ENCODE assay signal across 7 mouse cellular contexts in the genomic region with DNA sequence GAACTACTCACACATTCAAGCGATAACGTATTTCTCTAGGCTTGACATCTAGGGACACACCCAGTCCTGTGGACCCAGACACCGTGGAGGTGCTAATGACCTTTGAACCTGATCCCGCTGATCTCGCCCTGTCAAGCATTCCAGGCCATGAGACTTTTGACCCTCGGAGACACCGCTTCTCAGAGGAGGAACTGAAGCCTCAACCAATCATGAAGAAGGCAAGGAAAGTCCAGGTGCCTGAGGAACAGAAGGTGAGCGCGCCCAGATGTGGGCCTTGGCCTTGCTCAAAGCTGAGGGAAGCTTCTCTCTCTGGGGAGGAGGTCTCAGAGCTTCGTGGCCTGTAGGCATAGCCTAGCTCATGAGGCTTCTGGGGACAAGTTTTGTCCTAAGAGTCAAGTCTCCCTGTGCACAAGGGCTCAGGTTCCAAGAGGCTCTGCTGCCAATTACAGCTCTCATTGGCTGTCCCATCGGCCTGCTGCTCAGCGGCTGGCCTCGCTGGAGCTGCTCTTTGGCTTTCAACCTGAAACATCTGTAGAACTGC. TPM values are rescaled to one million over a fixed set of nuclear protein-coding genes. Genes with fewer than 3 reads are reported as not detected.
A peak's percentile ranks its signal among the peaks of the same experiment; 100 is the strongest.
DNase-seq lines count a peak whose midpoint lies in the region; ATAC-seq and TF ChIP-seq lines count a peak whose summit lies in the region.

No protein-coding gene starts in this region.

- WGBS in intestine, postnatal 0 days, result 16% methylated on average over 13 of the region's 13 CpGs

- peak; percentile 56 for DNase-seq in ZHBTc4 (ENCODE audit: low read depth, low spot score)
- peak; percentile 76 for DNase-seq in gastrocnemius, postnatal 14 days
- no peak for DNase-seq in retina, postnatal 1 day
- no peak for DNase-seq in right cerebral cortex, postnatal 4 days

- no peaks in the 10 kb centered on the region for H3K27me3 ChIP-seq in ES-Bruce4 (ENCODE audit: control insufficient read depth, insufficient read depth, low read length, poor library complexity, severe bottlenecking)
- no peaks in the 10 kb centered on the region for H3K27me3 ChIP-seq in intestine, postnatal 0 days (replicated peaks; ENCODE audit: control insufficient read depth, insufficient read depth, low read length)

- intact Hi-C loops in gastrocnemius, postnatal 14 days (cut with DNase I; ENCODE audit: low total_unique reads), result no loop called here

- peak; percentile 53 for ATAC-seq in intestine, postnatal 0 days
- 0 out of 2 replicates have a peak, but pooled peaks have one; percentile 3 for ATAC-seq in megakaryocyte, adult 5-6 weeks (ENCODE audit: poor library complexity, severe bottlenecking)

- peaks cover 10% of the 10 kb centered on the region for H3K4me1 ChIP-seq in ES-Bruce4 (ENCODE audit: control insufficient read depth, insufficient read depth, low read length)
- H3K4me1 ChIP-seq in intestine, postnatal 0 days (replicated peaks; ENCODE audit: control insufficient read depth, insufficient read depth, low read length), result peaks cover 31% of the 10 kb centered on the region

- peak overlapping the region; percentile 68; the same call in 1 of the 2 replicates for H3K27ac ChIP-seq in ES-Bruce4 (ENCODE audit: insufficient read depth, low read length)
- peak overlapping the region; percentile 98 for H3K27ac ChIP-seq in intestine, postnatal 0 days (ENCODE audit: low read depth, low read length)

- peak overlapping the region; percentile 95 for H3K4me2 ChIP-seq in intestine, postnatal 0 days (replicated peaks; ENCODE audit: low read depth)

- H3K9ac ChIP-seq in ES-Bruce4 (ENCODE audit: low read depth, poor library complexity, severe bottlenecking), result peak overlapping the region; percentile 86
- H3K9ac ChIP-seq in intestine, postnatal 0 days (ENCODE audit: low read depth, low read length), result peak overlapping the region; percentile 84

- H3K9me3 ChIP-seq in ES-Bruce4 (replicated peaks; ENCODE audit: control insufficient read depth, insufficient read depth, low read length, poor library complexity, severe bottlenecking), result no peaks in the 10 kb centered on the region
- no peaks in the 10 kb centered on the region for H3K9me3 ChIP-seq in intestine, postnatal 0 days (ENCODE audit: control insufficient read depth)

- no peak for TF ChIP-seq POLR2A in ES-Bruce4 (IDR thresholded peaks at IDR 0.05; ENCODE audit: insufficient read depth, low read length)

- peaks cover 5% of the 10 kb centered on the region; the same call in 1 of the 2 replicates for H3K36me3 ChIP-seq in ES-Bruce4 (ENCODE audit: control insufficient read depth, insufficient read depth, low read length, poor library complexity, severe bottlenecking)
- H3K36me3 ChIP-seq in intestine, postnatal 0 days (ENCODE audit: control insufficient read depth, insufficient read depth), result peaks cover 29% of the 10 kb centered on the region; the same call in 1 of the 2 replicates

- H3K4me3 ChIP-seq in ES-Bruce4 (ENCODE audit: low read depth, low read length), result no peak overlapping the region
- peak overlapping the region; percentile 56; the same call in 1 of the 2 replicates for H3K4me3 ChIP-seq in intestine, postnatal 0 days (ENCODE audit: low read depth, low read length)

- TF ChIP-seq EP300 in ES-Bruce4 (IDR thresholded peaks at IDR 0.05; ENCODE audit: insufficient read depth, low read depth, low read length), result no peak

- no peak for TF ChIP-seq CTCF in ES-Bruce4 (IDR thresholded peaks at IDR 0.05; ENCODE audit: low read depth, low read length)
- no peak for TF ChIP-seq CTCF in intestine, postnatal 0 days (IDR thresholded peaks at IDR 0.05; ENCODE audit: low read depth)

RNA-seq across cellular contexts. Expression of gene Dbp, which starts 3.4 kb away (rescaled TPM):
- polyA plus RNA-seq in ES-Bruce4 (2011; ENCODE audit: insufficient read depth, insufficient read length, low read depth, missing spikeins), result 6.7 and 6.9 TPM in 2 replicates
- 10 to 100 TPM; 20.6 to 32.8 TPM for total RNA-seq in gastrocnemius, postnatal 14 days (2021)
- 6.9 and 8.6 TPM in 2 replicates for polyA plus RNA-seq in intestine, postnatal 0 days (2015; fragmentation: Nextera tagmentation; extraction: Ambion mirVana)
- 3.3 and 4.1 TPM in 2 replicates for total RNA-seq in megakaryocyte, adult 5-6 weeks (2015)
- 3.9 and 5.9 TPM in 2 replicates for total RNA-seq in megakaryocyte, adult 5-6 weeks (2017)

RNA-seq across cellular contexts. Expression of gene Rpl18, which starts 7.0 kb away (rescaled TPM):
- 1,593 and 1,677 TPM in 2 replicates for polyA plus RNA-seq in ES-Bruce4 (2011; ENCODE audit: insufficient read depth, insufficient read length, low read depth, missing spikeins)
- total RNA-seq in gastrocnemius, postnatal 14 days (2021), result 100 to 1,000 TPM; 607 to 662 TPM
- 708 and 740 TPM in 2 replicates for polyA plus RNA-seq in intestine, postnatal 0 days (2015; fragmentation: Nextera tagmentation; extraction: Ambion mirVana)
- total RNA-seq in megakaryocyte, adult 5-6 weeks (2015), result 1,249 and 1,272 TPM in 2 replicates
- total RNA-seq in megakaryocyte, adult 5-6 weeks (2017), result 1,058 and 1,261 TPM in 2 replicates

RNA-seq across cellular contexts. Expression of gene Car11, which starts 8.6 kb away (rescaled TPM):
- polyA plus RNA-seq in ES-Bruce4 (2011; ENCODE audit: insufficient read depth, insufficient read length, low read depth, missing spikeins), result 6.0 and 9.7 TPM in 2 replicates
- 1 to 10 TPM; 4.5 to 4.6 TPM for total RNA-seq in gastrocnemius, postnatal 14 days (2021)
- polyA plus RNA-seq in intestine, postnatal 0 days (2015; fragmentation: Nextera tagmentation; extraction: Ambion mirVana), result 2.1 and 2.7 TPM in 2 replicates
- not detected in 2 replicates for total RNA-seq in megakaryocyte, adult 5-6 weeks (2015)
- not detected in 2 replicates for total RNA-seq in megakaryocyte, adult 5-6 weeks (2017)

RNA-seq across cellular contexts. Expression of gene Sphk2, which starts 9.5 kb away (rescaled TPM):
- 10.4 and 11.1 TPM in 2 replicates for polyA plus RNA-seq in ES-Bruce4 (2011; ENCODE audit: insufficient read depth, insufficient read length, low read depth, missing spikeins)
- total RNA-seq in gastrocnemius, postnatal 14 days (2021), result 10 to 100 TPM; 12.0 to 13.2 TPM
- polyA plus RNA-seq in intestine, postnatal 0 days (2015; fragmentation: Nextera tagmentation; extraction: Ambion mirVana), result 55.1 and 55.9 TPM in 2 replicates
- 14.6 and 21.2 TPM in 2 replicates for total RNA-seq in megakaryocyte, adult 5-6 weeks (2015)
- total RNA-seq in megakaryocyte, adult 5-6 weeks (2017), result 13.7 and 15.7 TPM in 2 replicates

RNA-seq across cellular contexts. Expression of gene Fam83e, which starts 12.7 kb away (rescaled TPM):
- polyA plus RNA-seq in ES-Bruce4 (2011; ENCODE audit: insufficient read depth, insufficient read length, low read depth, missing spikeins), result 0.85 and 1.4 TPM in 2 replicates
- total RNA-seq in gastrocnemius, postnatal 14 days (2021), result under 1 TPM; 0.16 TPM
- polyA plus RNA-seq in intestine, postnatal 0 days (2015; fragmentation: Nextera tagmentation; extraction: Ambion mirVana), result 16.6 and 16.7 TPM in 2 replicates
- 0.18 and 0.29 TPM in 2 replicates for total RNA-seq in megakaryocyte, adult 5-6 weeks (2015)
- total RNA-seq in megakaryocyte, adult 5-6 weeks (2017), result 0.12 and 0.22 TPM in 2 replicates

Comparison
In these comparisons a context has a peak if more than half of its experiments do, and no peak if none do; other contexts are left out.
1. DNase-seq: peak in ZHBTc4 (single experiment) and gastrocnemius, postnatal 14 days (single experiment); none in retina, postnatal 1 day (single experiment) and right cerebral cortex, postnatal 4 days (single experiment).
2. RNA of gene Car11, which starts 8.6 kb away (total RNA-seq): 4.5 to 4.6 TPM in gastrocnemius, postnatal 14 days; not detected in megakaryocyte, adult 5-6 weeks; every median in the first group is over 4 times any median in the second.